Mouse (Mus musculus): ENCODE data around the gene Tmem263. TPM values are rescaled to one million over a fixed set of nuclear protein-coding genes. Genes with fewer than 3 reads are reported as not detected.
A peak's percentile ranks its signal among the peaks of the same experiment; 100 is the strongest.

Tmem263 gene
- total RNA-seq (2015; ENCODE audit: low replicate concordance) = 10.1 and 11.7 TPM in 2 replicates
- total RNA-seq (2017; ENCODE audit: low replicate concordance) = 4.4 and 12.6 TPM in 2 replicates

GRCm38 (mm10) chr10:85102247-85103084 lies at the start of gene Tmem263, which contains the start of gene Fhl4:
TSS of gene Tmem263 (plus strand) at chr10:85102627.
TSS of gene Fhl4 (minus strand) at chr10:85102495.
- ATAC-seq (replicated peaks; ENCODE audit: low FRiP score, poor library complexity, severe bottlenecking) = peak; percentile 79

GRCm38 (mm10) chr10:85054876-85055275 lies 47.6 kb upstream of the Tmem263 start:
- no peak for ATAC-seq (replicated peaks; ENCODE audit: low FRiP score, poor library complexity, severe bottlenecking)

- no peak for ATAC-seq (replicated peaks; ENCODE audit: low FRiP score, poor library complexity, severe bottlenecking)
Observed at GRCm38 (mm10) chr10:85071605-85072152, 30.7 kb upstream of the Tmem263 start.

- peak; percentile 36 for ATAC-seq (replicated peaks; ENCODE audit: low FRiP score, poor library complexity, severe bottlenecking)
Observed at GRCm38 (mm10) chr10:85101841-85102240, 586 bp upstream of the Tmem263 start.

- 0 out of 2 replicates have a peak, but pooled peaks have one; percentile 4 for ATAC-seq (replicated peaks; ENCODE audit: low FRiP score, poor library complexity, severe bottlenecking)
Observed at GRCm38 (mm10) chr10:85103085-85103885, 858 bp downstream of the Tmem263 start.

GRCm38 (mm10) chr10:85114409-85114808 lies 12.0 kb downstream of the Tmem263 start:
- ATAC-seq (replicated peaks; ENCODE audit: low FRiP score, poor library complexity, severe bottlenecking) = no peak

- no peak for ATAC-seq (replicated peaks; ENCODE audit: low FRiP score, poor library complexity, severe bottlenecking)
Observed at GRCm38 (mm10) chr10:85125184-85125583, 22.8 kb downstream of the Tmem263 start.

- peak; percentile 99 for ATAC-seq (replicated peaks; ENCODE audit: low FRiP score, poor library complexity, severe bottlenecking)
Observed at GRCm38 (mm10) chr10:85127395-85128287, 25.2 kb downstream of the Tmem263 start, which contains the start of gene Mterf2. TSS of gene Mterf2 (minus strand) at chr10:85128027.

GRCm38 (mm10) chr10:85128453-85128852 lies 26.0 kb downstream of the Tmem263 start:
- no peak for ATAC-seq (replicated peaks; ENCODE audit: low FRiP score, poor library complexity, severe bottlenecking)

- no peak for ATAC-seq (replicated peaks; ENCODE audit: low FRiP score, poor library complexity, severe bottlenecking)
Observed at GRCm38 (mm10) chr10:85136573-85136972, 34.1 kb downstream of the Tmem263 start.

GRCm38 (mm10) chr10:85141465-85141864 lies 39.0 kb downstream of the Tmem263 start:
- no peak for ATAC-seq (replicated peaks; ENCODE audit: low FRiP score, poor library complexity, severe bottlenecking)

GRCm38 (mm10) chr10:85146282-85146681 lies 43.9 kb downstream of the Tmem263 start:
- no peak for ATAC-seq (replicated peaks; ENCODE audit: low FRiP score, poor library complexity, severe bottlenecking)

GRCm38 (mm10) chr10:85149226-85149625 lies 46.8 kb downstream of the Tmem263 start:
- ATAC-seq (replicated peaks; ENCODE audit: low FRiP score, poor library complexity, severe bottlenecking) = no peak

- ATAC-seq (replicated peaks; ENCODE audit: low FRiP score, poor library complexity, severe bottlenecking) = no peak
Observed at GRCm38 (mm10) chr10:85154195-85154594, 51.8 kb downstream of the Tmem263 start.

GRCm38 (mm10) chr10:85157451-85157850 lies 55.0 kb downstream of the Tmem263 start:
- no peak for ATAC-seq (replicated peaks; ENCODE audit: low FRiP score, poor library complexity, severe bottlenecking)

- ATAC-seq (replicated peaks; ENCODE audit: low FRiP score, poor library complexity, severe bottlenecking) = no peak
Observed at GRCm38 (mm10) chr10:85159989-85160619, 57.7 kb downstream of the Tmem263 start.

GRCm38 (mm10) chr10:85161745-85162351 lies 59.4 kb downstream of the Tmem263 start:
- ATAC-seq (replicated peaks; ENCODE audit: low FRiP score, poor library complexity, severe bottlenecking) = no peak

GRCm38 (mm10) chr10:85164791-85165190 lies 62.4 kb downstream of the Tmem263 start:
- ATAC-seq (replicated peaks; ENCODE audit: low FRiP score, poor library complexity, severe bottlenecking) = no peak

All from erythroid progenitor cell, adult 5-6 weeks (primary cell).